Mouse (Mus musculus): ENCODE results near the gene Zfp219. TPM values are rescaled to one million over a fixed set of nuclear protein-coding genes. Genes with fewer than 3 reads are reported as not detected.
"Not testable (repeated sequence)": the region's sequence is repeated elsewhere in the genome, so short reads cannot be mapped to it uniquely, and the experiment has no call there.

Zfp219 gene
- polyA plus RNA-seq, 1 experiment from 2014 or later: 31.9 TPM

DNA sequence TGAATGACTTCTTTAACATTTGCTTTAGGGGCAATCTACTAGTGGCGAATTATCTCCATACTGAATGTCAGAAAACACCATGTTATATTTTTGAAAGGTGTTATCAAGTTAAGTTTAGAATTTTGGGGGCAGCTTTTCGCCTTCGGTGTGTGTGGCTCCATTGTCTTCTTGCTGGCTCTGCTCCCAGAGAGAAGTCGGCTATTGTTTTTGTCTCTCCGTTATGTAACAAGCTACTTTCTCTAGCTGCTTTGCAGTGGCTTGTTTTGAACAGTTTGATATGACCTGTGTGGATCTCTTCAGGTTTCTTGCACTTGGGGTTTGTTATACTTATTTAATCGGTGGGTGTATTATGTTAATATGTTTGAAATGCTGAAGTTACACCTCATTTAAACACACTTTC is 22.9 kb upstream of the Zfp219 start:
- no peak for DNase-seq (ENCODE audit: low spot score)
- peaks cover 4% of the 10 kb centered on the region; the same call in 1 of the 2 replicates for H3K4me1 ChIP-seq (replicated peaks; ENCODE audit: control insufficient read depth, insufficient read depth, low read length)
- WGBS: 72% methylated on average over 6 of the region's 6 CpGs
- H3K27me3 ChIP-seq (replicated peaks; ENCODE audit: control insufficient read depth, insufficient read depth, low read length): no peaks in the 10 kb centered on the region
- ATAC-seq (replicated peaks; ENCODE audit: low FRiP score, low TSS enrichment, low read depth): no peak
- H3K9me3 ChIP-seq (ENCODE audit: control insufficient read depth, low read length): no peaks in the 10 kb centered on the region
- no peak overlapping the region for H3K4me3 ChIP-seq (ENCODE audit: low read depth, low read length)
- H3K36me3 ChIP-seq (ENCODE audit: control insufficient read depth, insufficient read depth, low read length): no peaks in the 10 kb centered on the region
- H3K9ac ChIP-seq (ENCODE audit: low read length): no peak overlapping the region
- no peak overlapping the region for H3K4me2 ChIP-seq (ENCODE audit: low read length)
- H3K27ac ChIP-seq (ENCODE audit: low read depth): no peak overlapping the region

GRCm38 (mm10) chr14:52042359-52042758 is 21.8 kb upstream of the Zfp219 start, which contains the start of gene Olfr221:
Gene Olfr221, minus strand, starts transcription at chr14:52042459.
- not testable (repeated sequence) for H3K4me3 ChIP-seq (ENCODE audit: low read depth, low read length); H3K9me3 ChIP-seq (ENCODE audit: control insufficient read depth, low read length); H3K9ac ChIP-seq (ENCODE audit: low read length); H3K27ac ChIP-seq (ENCODE audit: low read depth); H3K4me1 ChIP-seq (replicated peaks; ENCODE audit: control insufficient read depth, insufficient read depth, low read length); H3K36me3 ChIP-seq (ENCODE audit: control insufficient read depth, insufficient read depth, low read length); H3K27me3 ChIP-seq (replicated peaks; ENCODE audit: control insufficient read depth, insufficient read depth, low read length); ATAC-seq (replicated peaks; ENCODE audit: low FRiP score, low TSS enrichment, low read depth); H3K4me2 ChIP-seq (ENCODE audit: low read length); DNase-seq (ENCODE audit: low spot score)
- 69% methylated on average over 3 of the region's 3 CpGs for WGBS

- 64% methylated on average over 5 of the region's 5 CpGs for WGBS
- no peaks in the 10 kb centered on the region for H3K27me3 ChIP-seq (replicated peaks; ENCODE audit: control insufficient read depth, insufficient read depth, low read length)
- ATAC-seq (replicated peaks; ENCODE audit: low FRiP score, low TSS enrichment, low read depth): no peak
- no peak for DNase-seq (ENCODE audit: low spot score)
- H3K36me3 ChIP-seq (ENCODE audit: control insufficient read depth, insufficient read depth, low read length): no peaks in the 10 kb centered on the region
- H3K4me3 ChIP-seq (ENCODE audit: low read depth, low read length): no peak overlapping the region
- no peak overlapping the region for H3K4me2 ChIP-seq (ENCODE audit: low read length)
- H3K9ac ChIP-seq (ENCODE audit: low read length): no peak overlapping the region
- no peaks in the 10 kb centered on the region for H3K4me1 ChIP-seq (replicated peaks; ENCODE audit: control insufficient read depth, insufficient read depth, low read length)
- no peaks in the 10 kb centered on the region for H3K9me3 ChIP-seq (ENCODE audit: control insufficient read depth, low read length)
- no peak overlapping the region for H3K27ac ChIP-seq (ENCODE audit: low read depth)
Observed at GRCm38 (mm10) chr14:52039332-52039731, 18.8 kb upstream of the Zfp219 start.

GRCm38 (mm10) chr14:52035926-52036325 is 15.4 kb upstream of the Zfp219 start:
- no peak overlapping the region for H3K4me3 ChIP-seq (ENCODE audit: low read depth, low read length)
- no peak for ATAC-seq (replicated peaks; ENCODE audit: low FRiP score, low TSS enrichment, low read depth)
- H3K9me3 ChIP-seq (ENCODE audit: control insufficient read depth, low read length): no peaks in the 10 kb centered on the region
- H3K4me1 ChIP-seq (replicated peaks; ENCODE audit: control insufficient read depth, insufficient read depth, low read length): no peaks in the 10 kb centered on the region
- DNase-seq (ENCODE audit: low spot score): no peak
- H3K9ac ChIP-seq (ENCODE audit: low read length): no peak overlapping the region
- H3K4me2 ChIP-seq (ENCODE audit: low read length): no peak overlapping the region
- 81% methylated on average over 6 of the region's 6 CpGs for WGBS
- H3K36me3 ChIP-seq (ENCODE audit: control insufficient read depth, insufficient read depth, low read length): no peaks in the 10 kb centered on the region
- no peak overlapping the region for H3K27ac ChIP-seq (ENCODE audit: low read depth)
- H3K27me3 ChIP-seq (replicated peaks; ENCODE audit: control insufficient read depth, insufficient read depth, low read length): no peaks in the 10 kb centered on the region

- no peaks in the 10 kb centered on the region for H3K36me3 ChIP-seq (ENCODE audit: control insufficient read depth, insufficient read depth, low read length)
- DNase-seq (ENCODE audit: low spot score): no peak
- H3K9ac ChIP-seq (ENCODE audit: low read length): no peak overlapping the region
- H3K4me3 ChIP-seq (ENCODE audit: low read depth, low read length): no peak overlapping the region
- H3K4me1 ChIP-seq (replicated peaks; ENCODE audit: control insufficient read depth, insufficient read depth, low read length): peaks cover 9% of the 10 kb centered on the region; the same call in 1 of the 2 replicates
- no peaks in the 10 kb centered on the region for H3K9me3 ChIP-seq (ENCODE audit: control insufficient read depth, low read length)
- 80% methylated on average over 4 of the region's 4 CpGs for WGBS
- no peak overlapping the region for H3K27ac ChIP-seq (ENCODE audit: low read depth)
- no peak overlapping the region for H3K4me2 ChIP-seq (ENCODE audit: low read length)
- no peaks in the 10 kb centered on the region for H3K27me3 ChIP-seq (replicated peaks; ENCODE audit: control insufficient read depth, insufficient read depth, low read length)
- no peak for ATAC-seq (replicated peaks; ENCODE audit: low FRiP score, low TSS enrichment, low read depth)
Observed at GRCm38 (mm10) chr14:52026342-52026741, 5.8 kb upstream of the Zfp219 start.

DNA sequence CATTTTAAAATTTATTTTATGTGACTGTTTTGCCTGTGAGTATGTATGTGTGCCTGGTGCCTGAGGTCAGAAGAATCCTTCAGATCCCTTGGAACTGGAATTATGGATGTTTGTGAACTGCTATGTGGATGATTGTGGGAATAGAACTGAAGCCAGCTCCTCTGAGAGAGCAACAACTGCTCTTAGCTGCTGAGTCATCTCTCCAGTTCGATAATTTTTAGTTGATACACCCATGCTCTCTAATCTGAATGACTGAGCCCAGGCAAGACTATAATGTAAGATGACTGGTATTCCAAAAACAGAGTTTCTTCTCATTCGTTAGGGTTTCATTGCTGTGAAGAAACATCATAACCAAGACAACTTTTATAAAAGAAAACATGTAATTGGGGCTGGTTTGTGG is 3.6 kb upstream of the Zfp219 start:
- DNase-seq (ENCODE audit: low spot score): no peak
- Histone ChIP-seq H3K27me3 (replicated peaks; ENCODE audit: control insufficient read depth, insufficient read depth, low read length) (no peaks in the 10 kb centered on the region), H3K36me3 (ENCODE audit: control insufficient read depth, insufficient read depth, low read length) (no peaks in the 10 kb centered on the region), H3K4me3 (ENCODE audit: low read depth, low read length) (no peak overlapping the region), H3K4me1 (replicated peaks; ENCODE audit: control insufficient read depth, insufficient read depth, low read length) (peaks cover 15% of the 10 kb centered on the region), H3K9ac (ENCODE audit: low read length) (no peak overlapping the region), H3K9me3 (ENCODE audit: control insufficient read depth, low read length) (no peaks in the 10 kb centered on the region), H3K27ac (ENCODE audit: low read depth) (no peak overlapping the region), H3K4me2 (ENCODE audit: low read length) (no peak overlapping the region)
- no peak for ATAC-seq (replicated peaks; ENCODE audit: low FRiP score, low TSS enrichment, low read depth)
- 83% methylated on average over 2 of the region's 2 CpGs for WGBS

- Histone ChIP-seq H3K4me1 (replicated peaks; ENCODE audit: control insufficient read depth, insufficient read depth, low read length) (peaks cover 22% of the 10 kb centered on the region), H3K4me2 (ENCODE audit: low read length) (peak overlapping the region; percentile 47), H3K9ac (ENCODE audit: low read length) (0 out of 2 replicates have a peak overlapping the region, but pooled peaks have one; percentile 12), H3K27ac (ENCODE audit: low read depth) (peak overlapping the region; percentile 85), H3K36me3 (ENCODE audit: control insufficient read depth, insufficient read depth, low read length) (no peaks in the 10 kb centered on the region), H3K9me3 (ENCODE audit: control insufficient read depth, low read length) (no peaks in the 10 kb centered on the region), H3K4me3 (ENCODE audit: low read depth, low read length) (peak overlapping the region; percentile 27), H3K27me3 (replicated peaks; ENCODE audit: control insufficient read depth, insufficient read depth, low read length) (no peaks in the 10 kb centered on the region)
- ATAC-seq (replicated peaks; ENCODE audit: low FRiP score, low TSS enrichment, low read depth): peak; percentile 25; the same call in 1 of the 2 replicates
- DNase-seq (ENCODE audit: low spot score): peak; percentile 94
- 6% methylated on average over 23 of the region's 23 CpGs for WGBS
Observed at GRCm38 (mm10) chr14:52022709-52023459, 2.4 kb upstream of the Zfp219 start.

DNA sequence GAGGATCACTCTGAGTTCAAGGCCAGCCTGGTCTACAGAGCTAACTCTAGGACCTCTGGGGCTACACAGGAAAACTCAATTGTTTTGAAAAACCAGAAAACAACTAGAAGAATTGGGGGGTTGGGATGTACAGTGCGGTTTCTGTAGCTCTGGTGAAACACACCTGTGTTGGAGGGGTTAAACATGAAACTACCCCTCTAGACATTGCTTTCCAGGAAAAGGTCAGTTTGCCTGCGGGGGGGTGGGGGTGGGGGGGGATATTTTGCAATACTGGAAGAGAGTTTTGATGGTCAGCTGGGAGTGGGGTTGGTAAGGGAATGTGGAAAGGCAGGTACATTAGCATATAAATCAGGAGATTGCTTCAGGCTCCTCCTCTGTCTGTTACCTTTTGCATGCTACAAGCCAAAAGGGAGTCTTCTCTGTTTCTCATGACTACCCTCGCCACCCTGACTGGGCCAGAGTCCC is 1.7 kb upstream of the Zfp219 start:
- no peak for ATAC-seq (replicated peaks; ENCODE audit: low FRiP score, low TSS enrichment, low read depth)
- H3K27ac ChIP-seq (ENCODE audit: low read depth): peak overlapping the region; percentile 85
- WGBS: 71% methylated on average over 3 of the region's 3 CpGs
- H3K9me3 ChIP-seq (ENCODE audit: control insufficient read depth, low read length): no peaks in the 10 kb centered on the region
- no peak overlapping the region for H3K9ac ChIP-seq (ENCODE audit: low read length)
- no peaks in the 10 kb centered on the region for H3K36me3 ChIP-seq (ENCODE audit: control insufficient read depth, insufficient read depth, low read length)
- peak overlapping the region; percentile 47 for H3K4me2 ChIP-seq (ENCODE audit: low read length)
- DNase-seq (ENCODE audit: low spot score): no peak
- no peak overlapping the region; the same call in 1 of the 2 replicates for H3K4me3 ChIP-seq (ENCODE audit: low read depth, low read length)
- H3K27me3 ChIP-seq (replicated peaks; ENCODE audit: control insufficient read depth, insufficient read depth, low read length): no peaks in the 10 kb centered on the region
- H3K4me1 ChIP-seq (replicated peaks; ENCODE audit: control insufficient read depth, insufficient read depth, low read length): peaks cover 22% of the 10 kb centered on the region
